Mouse (Mus musculus) liver, adult 2 months (tissue): ENCODE measurements around the gene Bfsp1.

Experiments used
- CTCF ChIP-seq: fragments of 200-500 bp; IDR thresholded peaks from 2 replicates; pipeline ENCODE4 v1.5.1; 2011; ENCODE audit warnings: low read depth, low read length, control low read depth
- POLR2A ChIP-seq: fragments of 200-500 bp; IDR thresholded peaks from 2 replicates; pipeline ENCODE4 v1.6.1; 2011; ENCODE audit warnings: low read length, control low read depth; ENCODE audit not compliant: insufficient read depth; ENCODE audit errors: extremely low read depth

DNA sequence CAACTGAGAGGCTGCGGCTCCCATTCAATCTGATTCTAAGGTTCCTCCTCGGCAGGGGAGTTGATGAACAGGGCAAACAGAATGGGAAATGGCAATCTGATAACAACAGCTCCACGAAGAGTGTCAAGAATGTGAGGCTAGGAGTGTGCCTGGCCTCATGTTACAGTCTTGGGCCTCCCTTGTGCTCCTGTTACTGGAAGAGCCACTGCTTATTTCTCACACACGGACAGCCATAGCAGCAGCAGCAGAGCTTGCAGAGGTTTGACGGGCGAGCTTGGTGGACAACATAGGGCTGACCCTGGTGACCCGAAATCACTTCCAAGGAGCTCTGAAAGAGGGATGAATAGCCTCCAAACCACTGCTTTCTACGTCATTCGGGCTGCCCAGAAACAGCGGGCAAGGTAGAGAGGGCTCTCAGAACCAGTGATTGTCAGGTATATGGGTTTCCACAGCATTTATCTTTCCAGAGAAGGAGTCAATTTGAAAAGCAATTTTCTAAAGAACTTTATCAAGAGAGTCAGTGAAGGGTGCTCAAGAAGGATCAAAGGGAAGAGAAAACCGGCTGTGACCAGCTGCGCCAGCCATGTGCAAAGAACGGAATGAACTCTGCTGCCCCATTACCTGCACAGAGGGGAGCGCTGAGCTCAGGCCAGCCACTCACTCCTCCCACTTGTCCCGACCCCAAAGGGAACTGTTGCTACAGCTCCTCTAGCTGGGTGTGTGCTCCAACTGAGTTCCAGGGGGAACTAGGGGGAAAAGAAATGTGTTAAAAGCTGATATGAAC, 56.6 kb downstream of the Bfsp1 start:
- TF ChIP-seq POLR2A (no peak), CTCF (no peak)
